Mouse (Mus musculus): ENCODE measurements at regions not wholly inside any gene's neighbourhood (a gene's known extent, or its start where the extent isn't known, plus 50 kb on each side); places are given as distances from the start of the nearest gene placed in this dataset.

DNA sequence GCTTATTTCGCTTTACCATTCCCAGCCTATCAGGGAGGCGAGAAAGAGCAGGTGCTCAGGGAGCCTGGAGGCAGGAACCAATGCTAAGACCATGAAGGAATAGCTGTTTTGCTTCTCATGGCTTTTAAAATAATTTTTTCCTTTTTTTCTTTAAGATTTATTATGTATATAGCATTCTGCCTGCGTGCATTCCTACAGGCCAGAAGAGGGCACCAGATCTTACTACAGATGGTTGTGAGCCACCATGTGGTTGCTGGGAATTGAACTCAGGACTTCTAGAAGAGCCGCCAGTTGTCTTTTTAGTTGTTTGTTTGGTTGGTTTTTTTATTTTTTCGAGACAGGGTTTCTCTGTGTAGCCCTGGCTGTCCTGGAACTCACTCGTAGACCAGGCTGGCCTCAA is 113.6 kb upstream of the Armc2 start:
- H3K27me3 ChIP-seq: no peaks in the 10 kb centered on the region
- 92% methylated on average over 6 of the region's 6 CpGs for WGBS
- H3K4me1 ChIP-seq (replicated peaks): no peaks in the 10 kb centered on the region
- no peak overlapping the region for H3K9ac ChIP-seq (replicated peaks)
- no peak overlapping the region for H3K4me3 ChIP-seq (replicated peaks)
- H3K9me3 ChIP-seq: no peaks in the 10 kb centered on the region
- H3K27ac ChIP-seq: no peak overlapping the region
- no peaks in the 10 kb centered on the region for H3K36me3 ChIP-seq
- no peak overlapping the region for H3K4me2 ChIP-seq (replicated peaks)
- ATAC-seq: no peak

DNA sequence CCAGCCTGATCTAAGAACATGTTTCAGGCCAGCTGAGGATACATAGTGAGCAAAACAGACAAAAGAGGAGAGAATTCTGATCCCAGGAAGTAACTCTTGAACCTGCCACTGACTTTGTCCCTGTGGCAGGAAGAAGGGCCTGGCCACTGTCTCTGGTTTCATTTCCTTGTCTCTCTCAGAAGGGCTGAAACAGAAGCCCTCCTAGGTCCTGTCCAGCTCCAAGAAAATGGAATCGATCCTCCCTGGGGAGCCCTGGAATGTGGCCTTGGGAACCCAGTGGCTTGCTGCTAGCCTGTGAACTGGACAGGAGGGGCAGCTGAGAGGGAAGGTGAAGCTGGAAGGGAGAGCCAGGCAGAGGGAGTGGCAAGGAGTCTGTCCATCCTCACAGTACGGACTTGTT is 113.1 kb upstream of the Armc2 start:
- H3K27me3 ChIP-seq: no peaks in the 10 kb centered on the region
- no peak overlapping the region for H3K4me2 ChIP-seq (replicated peaks)
- no peaks in the 10 kb centered on the region for H3K4me1 ChIP-seq (replicated peaks)
- ATAC-seq: no peak
- WGBS: 66% methylated on average over 2 of the region's 2 CpGs
- H3K36me3 ChIP-seq: no peaks in the 10 kb centered on the region
- no peak overlapping the region for H3K27ac ChIP-seq
- no peaks in the 10 kb centered on the region for H3K9me3 ChIP-seq
- H3K4me3 ChIP-seq (replicated peaks): no peak overlapping the region
- no peak overlapping the region for H3K9ac ChIP-seq (replicated peaks)

DNA sequence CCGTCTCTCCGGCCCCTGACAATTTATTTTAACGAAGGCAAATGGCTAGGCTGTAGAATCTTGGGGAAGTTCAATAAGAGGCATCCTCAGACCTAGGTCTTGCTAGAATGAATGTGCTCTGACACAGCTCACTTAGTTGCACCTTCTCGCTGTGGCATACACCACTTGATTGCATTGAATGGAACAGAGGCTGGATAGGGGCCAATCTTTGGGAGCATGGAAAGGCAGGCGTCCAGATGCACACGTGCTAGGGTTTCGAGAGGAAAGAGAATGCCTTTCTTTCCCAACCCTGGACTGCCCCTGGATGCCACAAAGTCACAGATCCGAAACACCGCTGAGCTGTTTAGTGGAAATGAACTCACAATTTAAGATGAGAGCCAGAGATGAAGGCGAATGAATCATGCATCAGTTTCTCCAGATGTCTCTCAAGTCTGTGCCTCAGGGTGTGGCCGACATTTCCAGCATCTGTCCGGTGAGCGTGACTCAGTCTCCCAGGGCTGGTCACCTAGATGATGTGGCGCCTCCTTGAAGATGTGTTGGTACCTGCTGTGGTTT is 109.7 kb upstream of the Armc2 start:
- H3K9ac ChIP-seq (replicated peaks): no peak overlapping the region
- H3K4me1 ChIP-seq (replicated peaks): no peaks in the 10 kb centered on the region
- H3K9me3 ChIP-seq: no peaks in the 10 kb centered on the region
- H3K4me2 ChIP-seq (replicated peaks): no peak overlapping the region
- 90% methylated on average over 14 of the region's 14 CpGs for WGBS
- H3K36me3 ChIP-seq: no peaks in the 10 kb centered on the region
- no peak for ATAC-seq
- H3K27ac ChIP-seq: no peak overlapping the region
- H3K27me3 ChIP-seq: no peaks in the 10 kb centered on the region
- no peak overlapping the region for H3K4me3 ChIP-seq (replicated peaks)

GRCm38 (mm10) chr10:42126816-42127215 is 108.6 kb upstream of the Armc2 start:
- Histone ChIP-seq H3K4me2 (replicated peaks) (no peak overlapping the region), H3K9ac (replicated peaks) (no peak overlapping the region), H3K4me1 (replicated peaks) (no peaks in the 10 kb centered on the region), H3K4me3 (replicated peaks) (no peak overlapping the region), H3K27me3 (no peaks in the 10 kb centered on the region), H3K9me3 (no peaks in the 10 kb centered on the region), H3K36me3 (no peaks in the 10 kb centered on the region), H3K27ac (no peak overlapping the region)
- no peak for ATAC-seq
- WGBS: 85% methylated on average over 1 of the region's 1 CpGs

DNA sequence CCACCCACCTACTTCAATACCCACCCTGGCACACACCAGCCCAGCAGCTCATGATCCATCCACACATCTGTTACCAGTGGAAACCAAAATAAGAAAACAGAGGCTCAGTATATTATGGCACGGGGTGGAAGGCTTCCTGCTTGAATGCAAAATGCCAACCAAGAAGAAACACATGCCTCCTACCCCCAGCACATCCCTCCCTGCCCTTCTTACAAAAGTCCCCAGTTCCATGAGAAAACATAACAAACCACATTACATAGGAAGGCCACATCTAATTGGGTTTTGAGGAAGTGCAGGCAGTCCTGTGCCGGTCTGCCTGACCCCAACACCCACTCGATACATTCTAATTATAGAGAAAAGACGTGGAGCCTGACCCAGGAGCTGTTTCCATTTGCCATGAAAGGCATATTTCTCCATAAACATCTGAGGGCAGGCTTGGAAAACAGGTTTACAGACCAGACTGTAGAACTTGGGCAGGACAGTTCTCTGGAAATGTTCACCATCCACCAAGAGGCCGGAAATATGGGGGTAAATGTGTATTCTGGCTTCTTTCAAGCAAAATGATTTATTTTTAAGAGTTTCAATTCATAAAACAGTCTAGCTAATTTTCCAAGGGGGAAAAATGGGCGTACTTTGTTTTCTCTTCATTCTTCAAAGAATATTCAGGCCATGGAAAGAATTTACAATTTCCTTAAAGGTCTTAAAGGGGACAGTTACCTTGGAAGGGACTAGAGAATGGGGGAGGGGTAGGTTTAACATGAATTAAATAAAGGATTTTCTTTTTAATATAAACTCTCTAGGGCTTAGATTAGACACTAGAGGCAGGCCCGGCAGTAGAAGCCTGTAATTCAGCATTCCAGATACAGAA is 104.8 kb upstream of the Armc2 start:
- Histone ChIP-seq H3K4me2 (replicated peaks) (no peak overlapping the region), H3K9me3 (no peaks in the 10 kb centered on the region), H3K27me3 (peaks cover 3% of the 10 kb centered on the region; the same call in 1 of the 2 replicates), H3K4me3 (replicated peaks) (no peak overlapping the region), H3K9ac (replicated peaks) (no peak overlapping the region), H3K4me1 (replicated peaks) (no peaks in the 10 kb centered on the region), H3K36me3 (no peaks in the 10 kb centered on the region), H3K27ac (no peak overlapping the region)
- ATAC-seq: no peak
- 77% methylated on average over 7 of the region's 7 CpGs for WGBS

- Histone ChIP-seq H3K9me3 (no peaks in the 10 kb centered on the region), H3K27ac (no peak overlapping the region), H3K36me3 (no peaks in the 10 kb centered on the region), H3K4me1 (replicated peaks) (no peaks in the 10 kb centered on the region), H3K27me3 (peaks cover 12% of the 10 kb centered on the region), H3K4me3 (replicated peaks) (no peak overlapping the region), H3K9ac (replicated peaks) (no peak overlapping the region), H3K4me2 (replicated peaks) (no peak overlapping the region)
- ATAC-seq: no peak
- 76% methylated on average over 4 of the region's 4 CpGs for WGBS
Observed at GRCm38 (mm10) chr10:42121984-42122383, 103.7 kb upstream of the Armc2 start.

DNA sequence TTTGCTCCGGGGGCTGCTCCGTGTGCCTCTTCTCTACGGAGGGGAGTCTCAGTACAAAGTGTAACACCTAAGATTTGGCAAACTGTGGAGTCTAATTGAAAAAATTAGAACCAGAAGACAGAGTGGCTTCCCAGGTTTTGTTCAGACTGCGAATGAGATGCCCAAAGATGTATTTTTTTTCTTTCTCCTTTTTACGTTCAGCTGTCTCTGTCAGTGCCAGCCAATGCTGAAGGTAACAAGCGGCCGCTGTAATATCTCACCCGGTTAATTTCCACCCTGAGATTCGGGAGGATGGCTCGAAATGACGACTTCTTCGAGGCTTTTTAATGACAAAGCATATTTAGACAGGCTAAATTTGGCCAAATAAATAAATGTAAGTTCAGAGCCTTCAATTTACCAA is 101.1 kb upstream of the Armc2 start:
- ATAC-seq: no peak
- Histone ChIP-seq H3K4me3 (replicated peaks) (no peak overlapping the region), H3K36me3 (no peaks in the 10 kb centered on the region), H3K27ac (no peak overlapping the region), H3K4me1 (replicated peaks) (no peaks in the 10 kb centered on the region), H3K9me3 (no peaks in the 10 kb centered on the region), H3K4me2 (replicated peaks) (no peak overlapping the region), H3K27me3 (peaks cover 26% of the 10 kb centered on the region), H3K9ac (replicated peaks) (no peak overlapping the region)
- 88% methylated on average over 12 of the region's 12 CpGs for WGBS

GRCm38 (mm10) chr10:42118361-42119188 is 100.3 kb upstream of the Armc2 start:
- Histone ChIP-seq H3K9me3 (no peaks in the 10 kb centered on the region), H3K36me3 (no peaks in the 10 kb centered on the region), H3K4me3 (replicated peaks) (no peak overlapping the region), H3K9ac (replicated peaks) (no peak overlapping the region), H3K27ac (no peak overlapping the region), H3K27me3 (peaks cover 26% of the 10 kb centered on the region), H3K4me2 (replicated peaks) (no peak overlapping the region), H3K4me1 (replicated peaks) (no peaks in the 10 kb centered on the region)
- ATAC-seq: peak; percentile 14; the same call in 1 of the 2 replicates
- 83% methylated on average over 13 of the region's 13 CpGs for WGBS

GRCm38 (mm10) chr10:42117523-42117922 is 99.3 kb upstream of the Armc2 start:
- Histone ChIP-seq H3K4me2 (replicated peaks) (no peak overlapping the region), H3K36me3 (no peaks in the 10 kb centered on the region), H3K4me3 (replicated peaks) (no peak overlapping the region), H3K27me3 (peaks cover 31% of the 10 kb centered on the region), H3K9me3 (0 out of 2 replicates have a peak, but pooled peaks cover 3% of the 10 kb centered on the region), H3K4me1 (replicated peaks) (no peaks in the 10 kb centered on the region), H3K9ac (replicated peaks) (no peak overlapping the region), H3K27ac (no peak overlapping the region)
- 90% methylated on average over 5 of the region's 5 CpGs for WGBS
- no peak for ATAC-seq

DNA sequence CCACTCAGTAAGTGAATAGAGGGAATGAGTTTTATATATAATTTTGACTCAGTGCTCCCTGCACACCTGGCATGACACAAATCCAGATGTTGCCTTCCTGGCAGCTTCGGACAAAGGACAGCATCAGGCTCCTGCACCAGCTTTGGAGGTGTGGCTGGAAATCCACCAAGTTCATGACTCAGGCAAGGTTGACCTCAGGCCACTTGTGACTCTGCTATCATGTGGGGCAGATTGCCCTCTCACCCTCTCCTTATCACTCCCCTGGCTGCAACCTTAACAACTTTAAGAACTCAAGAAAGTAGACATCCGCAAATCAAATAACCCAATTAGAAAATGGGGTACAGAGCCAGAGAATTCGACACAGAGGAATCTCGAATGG is 97.7 kb upstream of the Armc2 start:
- no peak for ATAC-seq
- WGBS: 93% methylated on average over 4 of the region's 4 CpGs
- no peak overlapping the region for H3K9ac ChIP-seq (replicated peaks)
- no peak overlapping the region for H3K27ac ChIP-seq
- H3K27me3 ChIP-seq: peaks cover 33% of the 10 kb centered on the region
- no peak overlapping the region for H3K4me2 ChIP-seq (replicated peaks)
- H3K4me3 ChIP-seq (replicated peaks): no peak overlapping the region
- H3K36me3 ChIP-seq: no peaks in the 10 kb centered on the region
- H3K4me1 ChIP-seq (replicated peaks): no peaks in the 10 kb centered on the region
- H3K9me3 ChIP-seq: 0 out of 2 replicates have a peak, but pooled peaks cover 3% of the 10 kb centered on the region

GRCm38 (mm10) chr10:42115224-42115919 is 97.1 kb upstream of the Armc2 start:
- no peak overlapping the region for H3K4me2 ChIP-seq (replicated peaks)
- H3K9ac ChIP-seq (replicated peaks): no peak overlapping the region
- H3K9me3 ChIP-seq: 0 out of 2 replicates have a peak, but pooled peaks cover 3% of the 10 kb centered on the region
- 85% methylated on average over 4 of the region's 4 CpGs for WGBS
- no peak overlapping the region for H3K27ac ChIP-seq
- ATAC-seq: no peak
- H3K4me3 ChIP-seq (replicated peaks): no peak overlapping the region
- H3K27me3 ChIP-seq: peaks cover 33% of the 10 kb centered on the region
- no peaks in the 10 kb centered on the region for H3K36me3 ChIP-seq
- H3K4me1 ChIP-seq (replicated peaks): no peaks in the 10 kb centered on the region

Data from midbrain, embryonic 13.5 days (tissue).